Mouse (Mus musculus) CH12.LX (cell line): Measurements from ENCODE around the gene Zfp281. TPM values are rescaled to one million over a fixed set of nuclear protein-coding genes. Genes with fewer than 3 reads are reported as not detected.

ENCODE experiments used
- DNase-seq: peaks from one replicate; pipeline ENCODE4 v3.0.0-alpha.2; 2013; ENCODE audit errors: extremely low read depth
- H3K27ac ChIP-seq: 2 replicates; pipeline ENCODE4 v1.5.1; 2012; ENCODE audit warnings: low read depth, mild to moderate bottlenecking, control low read depth, moderate library complexity; ENCODE audit not compliant: insufficient read depth
- H3K27me3 ChIP-seq: replicated peaks from 2 replicates; pipeline ENCODE3; 2012; ENCODE audit warnings: inconsistent platforms
- H3K36me3 ChIP-seq, 2 experiments: replicated peaks in 1 of 2; 2 replicates each; pipeline versions ENCODE3 to v1.6.1; 2012; ENCODE audit warnings: inconsistent platforms in 1 of 2, low read length in 1 of 2, mild to moderate bottlenecking in 1 of 2, mixed read lengths in 1 of 2, moderate library complexity in 1 of 2; ENCODE audit not compliant: control insufficient read depth in 1 of 2, insufficient read depth in 1 of 2
- H3K4me1 ChIP-seq, 2 experiments: 2 replicates each; pipeline ENCODE4 v1.6.1; 2012; ENCODE audit warnings: inconsistent platforms in 1 of 2, moderate library complexity in 1 of 2; ENCODE audit not compliant: insufficient read depth in 2 of 2, control insufficient read depth in 1 of 2
- H3K4me2 ChIP-seq: 2 replicates; pipeline ENCODE4 v1.6.1; 2012; ENCODE audit warnings: low read depth, mild to moderate bottlenecking, control low read depth; ENCODE audit not compliant: poor library complexity, insufficient read depth, severe bottlenecking
- H3K4me3 ChIP-seq, 3 experiments: fragments of 150-350 bp in 1 of 3; sonication (generic) in 1 of 3; replicated peaks in 1 of 3; 2 replicates each; pipeline versions ENCODE3 to v1.5.1; 2011 to 2012; ENCODE audit warnings: low read depth in 2 of 3, low read length in 2 of 3, mild to moderate bottlenecking in 2 of 3, moderate library complexity in 2 of 3, control low read depth in 1 of 3, improper control_type of control experiment in 1 of 3, inconsistent platforms in 1 of 3, mixed read lengths in 1 of 3; ENCODE audit not compliant: poor library complexity in 1 of 3
- H3K79me2 ChIP-seq: replicated peaks from 2 replicates; pipeline ENCODE4 v1.6.1; 2012; ENCODE audit warnings: mild to moderate bottlenecking, moderate library complexity; ENCODE audit not compliant: control insufficient read depth, poor library complexity, insufficient read depth, severe bottlenecking; ENCODE audit errors: extremely low read depth
- H3K9ac ChIP-seq: 2 replicates; pipeline ENCODE4 v1.6.1; 2012; ENCODE audit warnings: low read depth, mild to moderate bottlenecking, control low read depth, moderate library complexity; ENCODE audit not compliant: insufficient read depth
- H3K9me3 ChIP-seq: replicated peaks from 2 replicates; pipeline ENCODE3; 2012; ENCODE audit warnings: low read length, inconsistent platforms, mixed read lengths
- BHLHE40 ChIP-seq: IDR thresholded peaks from 2 replicates; pipeline ENCODE4 v1.6.1; 2011; ENCODE audit warnings: mild to moderate bottlenecking, low read depth, low read length, improper control_type of control experiment
- CHD1 ChIP-seq: IDR thresholded peaks from 2 replicates; pipeline ENCODE4 v1.6.1; 2012; ENCODE audit warnings: low read depth, low read length, improper control_type of control experiment, inconsistent platforms
- CHD2 ChIP-seq: IDR thresholded peaks from 2 replicates; pipeline ENCODE4 v1.6.1; 2011; ENCODE audit warnings: low read length, improper control_type of control experiment
- ELF1 ChIP-seq: IDR thresholded peaks from 2 replicates; pipeline ENCODE4 v1.6.1; 2014; ENCODE audit warnings: low read depth, mild to moderate bottlenecking, inconsistent platforms, low read length, improper control_type of control experiment
- EP300 ChIP-seq: IDR thresholded peaks from 2 replicates; pipeline ENCODE4 v1.6.1; 2011; ENCODE audit warnings: low read length, improper control_type of control experiment
- ETS1 ChIP-seq: conservative IDR thresholded peaks from 2 replicates; pipeline ENCODE4 v1.6.1; 2012; ENCODE audit warnings: low read depth, mild to moderate bottlenecking, inconsistent platforms, low read length, improper control_type of control experiment, moderate library complexity
- HCFC1 ChIP-seq: IDR thresholded peaks from 2 replicates; pipeline ENCODE4 v1.6.1; 2012; ENCODE audit warnings: low read depth, mild to moderate bottlenecking, inconsistent platforms, low read length, improper control_type of control experiment
- JUN ChIP-seq: IDR thresholded peaks from 2 replicates; pipeline ENCODE4 v1.6.1; 2011; ENCODE audit warnings: low read depth, mild to moderate bottlenecking, low read length, improper control_type of control experiment, moderate library complexity; ENCODE audit not compliant: insufficient read depth
- KAT2A ChIP-seq: IDR thresholded peaks from 2 replicates; pipeline ENCODE4 v1.6.1; 2012; ENCODE audit warnings: low read length, improper control_type of control experiment, inconsistent platforms; ENCODE audit not compliant: insufficient replicate concordance
- MAFK ChIP-seq: IDR thresholded peaks from 2 replicates; pipeline ENCODE4 v1.6.1; 2011; ENCODE audit warnings: low read length, improper control_type of control experiment; ENCODE audit not compliant: insufficient replicate concordance
- MAX ChIP-seq: IDR thresholded peaks from 2 replicates; pipeline ENCODE4 v1.6.1; 2011; ENCODE audit warnings: low read length, improper control_type of control experiment
- MXI1 ChIP-seq: IDR thresholded peaks from 2 replicates; pipeline ENCODE4 v1.6.1; 2011; ENCODE audit warnings: mild to moderate bottlenecking, low read depth, low read length, improper control_type of control experiment
- NRF1 ChIP-seq: IDR thresholded peaks from 2 replicates; pipeline ENCODE4 v1.6.1; 2014; ENCODE audit warnings: low read depth, mild to moderate bottlenecking, inconsistent platforms, low read length, improper control_type of control experiment, moderate library complexity
- POLR2A ChIP-seq: IDR thresholded peaks from 2 replicates; pipeline ENCODE4 v1.6.1; 2011; ENCODE audit warnings: low read depth, mild to moderate bottlenecking, improper control_type of control experiment, low read length
- POLR2AphosphoS2 ChIP-seq: IDR thresholded peaks from 2 replicates; pipeline ENCODE4 v1.6.1; 2011; ENCODE audit warnings: low read depth, low read length, improper control_type of control experiment
- SIN3A ChIP-seq: IDR thresholded peaks from 2 replicates; pipeline ENCODE4 v1.6.1; 2012; ENCODE audit warnings: low read length, improper control_type of control experiment, inconsistent platforms
- SMC3 ChIP-seq: IDR thresholded peaks from 2 replicates; pipeline ENCODE4 v1.6.1; 2011; ENCODE audit warnings: low read depth, low read length, improper control_type of control experiment
- TBP ChIP-seq: conservative IDR thresholded peaks from 2 replicates; pipeline ENCODE4 v1.6.1; 2011; ENCODE audit warnings: low read depth, low read length, improper control_type of control experiment
- TCF12 ChIP-seq: IDR thresholded peaks from 2 replicates; pipeline ENCODE4 v1.6.1; 2014; ENCODE audit warnings: low read depth, mild to moderate bottlenecking, inconsistent platforms, low read length, improper control_type of control experiment
- USF1 ChIP-seq: IDR thresholded peaks from 2 replicates; pipeline ENCODE4 v1.6.1; 2014; ENCODE audit warnings: low read depth, mild to moderate bottlenecking, inconsistent platforms, low read length, improper control_type of control experiment
- ZC3H11A ChIP-seq: IDR thresholded peaks from 2 replicates; pipeline ENCODE4 v1.6.1; 2012; ENCODE audit warnings: low read depth, mild to moderate bottlenecking, inconsistent platforms, low read length, improper control_type of control experiment
- ZKSCAN1 ChIP-seq: IDR thresholded peaks from 2 replicates; pipeline ENCODE4 v1.6.1; 2012; ENCODE audit warnings: low read depth, inconsistent platforms, low read length, improper control_type of control experiment, borderline replicate concordance
- ZNF384 ChIP-seq: IDR thresholded peaks from 2 replicates; pipeline ENCODE4 v1.6.1; 2012; ENCODE audit warnings: low read depth, low read length, improper control_type of control experiment, inconsistent platforms
- dilution Hi-C: fragments of 300-500 bp; cut with MboI; formaldehyde crosslinking; loops from 2 replicates; pipeline ENCODE4 v1.14.3; 2020; ENCODE audit warnings: low sequenced_read_pairs; ENCODE audit not compliant: extremely low pct_unique_long_range_greater_than_20kb, extremely low pct_ligation_motif_present
- in situ Hi-C: fragments of 300-500 bp; cut with MboI; formaldehyde crosslinking; loops from 3 replicates; pipeline ENCODE4 v1.14.3; 2019; ENCODE audit warnings: low sequenced_read_pairs, low pct_ligation_motif_present, low pct_unique_long_range_greater_than_20kb, mixed read lengths
- polyA plus RNA-seq: library from polyadenylated mRNA; unstranded; fragments of >175 nt; gene quantifications from 2 replicates; pipeline ENCODE4 v1.2.1, GENCODE M21; 2012; ENCODE audit warnings: low read depth; ENCODE audit not compliant: insufficient read length
- total RNA-seq, 2 experiments: library from RNA; depleted of rRNA; stranded (reverse); fragments of 300-350 nt in 1 of 2; fragments of >200 nt in 1 of 2; gene quantifications; 2 replicates each; pipeline ENCODE4 v1.2.3; 2012 to 2014

The Zfp281 gene
- total and polyA plus RNA-seq, 3 experiments = 17.2 to 39.5 (median 20.7) TPM

DNA sequence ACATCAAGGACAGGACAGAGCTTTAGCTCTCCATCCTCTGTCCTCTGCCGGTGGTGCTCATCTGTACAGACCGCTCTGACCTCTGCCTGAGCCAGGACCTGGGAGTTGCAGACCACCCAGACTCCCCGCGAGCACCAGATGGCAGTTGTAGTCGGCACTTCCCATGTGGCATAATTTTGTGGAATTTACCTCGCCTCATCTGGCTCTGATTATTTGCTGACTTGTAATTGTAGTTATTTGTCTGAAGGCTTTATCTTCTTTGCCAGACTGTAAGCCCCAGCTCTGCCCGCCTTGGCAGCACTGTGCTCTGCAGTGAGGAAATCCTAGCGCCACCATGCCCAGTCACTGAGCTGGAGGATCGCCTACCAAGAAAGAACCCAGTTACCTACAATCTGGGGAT, 35.8 kb upstream of the Zfp281 start:
- no peak overlapping the region for H3K4me2 ChIP-seq
- no peaks in the 10 kb centered on the region for H3K4me1 ChIP-seq
- TF ChIP-seq POLR2AphosphoS2 (no peak), CHD1 (no peak), TCF12 (no peak), USF1 (no peak), ZC3H11A (no peak), MAX (no peak), POLR2A (no peak), KAT2A (no peak), ZKSCAN1 (no peak)
- no peaks in the 10 kb centered on the region for H3K79me2 ChIP-seq
- DNase-seq = no peak
- no peak overlapping the region for H3K4me3 ChIP-seq
- dilution Hi-C loops = no loop called here
- H3K27me3 ChIP-seq = no peaks in the 10 kb centered on the region
- no peaks in the 10 kb centered on the region for H3K36me3 ChIP-seq
- H3K9me3 ChIP-seq = no peaks in the 10 kb centered on the region
- in situ Hi-C loops = no loop called here
- no peak overlapping the region for H3K9ac ChIP-seq
- H3K27ac ChIP-seq = no peak overlapping the region

DNA sequence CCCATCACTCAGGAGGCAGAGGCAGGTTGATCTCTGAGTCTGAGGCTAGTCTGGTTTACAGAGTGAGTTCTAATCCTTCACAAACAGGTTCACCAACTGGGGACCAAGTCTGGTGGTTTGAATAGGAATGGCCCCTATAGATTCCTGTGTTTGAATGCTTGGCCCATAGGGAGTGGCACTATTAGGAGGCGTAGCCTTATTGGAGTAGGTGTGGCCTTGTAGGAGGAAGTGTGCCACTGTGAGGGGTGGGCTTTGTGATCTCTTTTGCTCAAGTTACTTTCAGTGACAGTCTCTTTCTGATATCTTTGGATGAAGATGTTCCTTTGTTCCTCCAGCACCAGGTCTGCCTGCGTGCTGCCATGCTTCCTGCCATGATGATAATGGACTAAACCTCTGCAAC, 32.0 kb upstream of the Zfp281 start:
- no peak overlapping the region for H3K9ac ChIP-seq
- H3K79me2 ChIP-seq = no peaks in the 10 kb centered on the region
- no peak for TF ChIP-seq MXI1
- no peak for TF ChIP-seq SMC3
- no peak for TF ChIP-seq TBP
- TF ChIP-seq BHLHE40 = no peak
- TF ChIP-seq ZNF384 = no peak
- no peak for TF ChIP-seq MAFK
- no peak for TF ChIP-seq TCF12
- no peak for TF ChIP-seq POLR2A
- TF ChIP-seq EP300 = no peak
- no peak for TF ChIP-seq KAT2A
- no peak for TF ChIP-seq NRF1
- no peak for TF ChIP-seq USF1
- no peak for TF ChIP-seq JUN
- no peak for TF ChIP-seq ZC3H11A
- no peak for TF ChIP-seq MAX
- TF ChIP-seq HCFC1 = no peak
- no peak for TF ChIP-seq ETS1
- no peak for TF ChIP-seq SIN3A
- no peak for TF ChIP-seq ELF1
- TF ChIP-seq CHD2 = no peak
- dilution Hi-C loops (no loop called here), in situ Hi-C loops (no loop called here)
- H3K4me1 ChIP-seq = peaks cover 0 to 4% of the 10 kb centered on the region in 2 experiments; a peak in 1 of 4 replicates
- no peak overlapping the region for H3K4me2 ChIP-seq
- DNase-seq = no peak
- H3K36me3 ChIP-seq = no peaks in the 10 kb centered on the region
- H3K27me3 ChIP-seq = no peaks in the 10 kb centered on the region
- H3K4me3 ChIP-seq = no peak overlapping the region
- H3K9me3 ChIP-seq = no peaks in the 10 kb centered on the region
- H3K27ac ChIP-seq = no peak overlapping the region
